In genomic region chr2:118976282-118976929, GRCm38 (mm10) we compare ENCODE assay signal across 8 mouse cellular contexts. TPM values are rescaled to one million over a fixed set of nuclear protein-coding genes. Genes with fewer than 3 reads are reported as not detected.
DNase-seq lines count a peak whose midpoint lies in the region; ATAC-seq lines count a peak whose summit lies in the region.

No protein-coding gene starts in this region.

- no peaks in the 10 kb centered on the region for H3K36me3 ChIP-seq in hindbrain, embryonic 16.5 days (ENCODE audit: control insufficient read depth, insufficient read depth, low read length)

- H3K27me3 ChIP-seq in hindbrain, embryonic 16.5 days (replicated peaks; ENCODE audit: control insufficient read depth, insufficient read depth, low read length): peaks cover 10% of the 10 kb centered on the region

- DNase-seq in ZHBTc4 (ENCODE audit: low read depth, low spot score): peak; percentile 94
- DNase-seq in cerebellum, postnatal 4 days (ENCODE audit: low spot score in 2 of 2): peak; percentile 73 to 85
- peak; percentile 88 for DNase-seq in gastrocnemius, adult 18-20 months (ENCODE audit: low spot score)
- peak; percentile 81 to 83 for DNase-seq in left cerebral cortex, adult 18-20 months (ENCODE audit: low spot score in 2 of 2)
- DNase-seq in lung, postnatal 4 days: peak; percentile 89 to 93
- peak; percentile 90 for DNase-seq in retina, postnatal 1 day
- peak; percentile 96 for DNase-seq in thymus, postnatal 4 days

- peak overlapping the region; percentile 92 for H3K4me2 ChIP-seq in hindbrain, embryonic 16.5 days (ENCODE audit: low read length)

- peak; percentile 90 for ATAC-seq in hindbrain, embryonic 16.5 days

- 1% methylated on average over 55 of the region's 57 CpGs for WGBS in hindbrain, embryonic 16.5 days

- H3K4me1 ChIP-seq in hindbrain, embryonic 16.5 days (ENCODE audit: control insufficient read depth, insufficient read depth, low read depth, low read length): peaks cover 5% of the 10 kb centered on the region

- H3K4me3 ChIP-seq in hindbrain, embryonic 16.5 days (ENCODE audit: low read length): peak overlapping the region; percentile 61

- H3K9me3 ChIP-seq in hindbrain, embryonic 16.5 days (ENCODE audit: control insufficient read depth, low read length): no peaks in the 10 kb centered on the region

- H3K27ac ChIP-seq in hindbrain, embryonic 16.5 days (ENCODE audit: low read depth, low read length): peak overlapping the region; percentile 69

- H3K9ac ChIP-seq in hindbrain, embryonic 16.5 days (ENCODE audit: low read depth, low read length): peak overlapping the region; percentile 81

RNA-seq across cellular contexts. Expression of gene Chst14, which starts 50.1 kb away (rescaled TPM):
- total RNA-seq in gastrocnemius, adult 18-20 months (2021): 1 to 10 TPM; 1.7 to 2.3 TPM
- 5.3 and 7.3 TPM in 2 replicates for polyA plus RNA-seq in hindbrain, embryonic 16.5 days (2015; fragmentation: Nextera tagmentation; extraction: Ambion mirVana)
- 1 to 10 TPM; 1.8 to 2.9 TPM for total RNA-seq in left cerebral cortex, adult 18-20 months (2021)

RNA-seq across cellular contexts. Expression of gene Ccdc32, which starts 52.8 kb away (rescaled TPM):
- total RNA-seq in gastrocnemius, adult 18-20 months (2021): 1 to 10 TPM; 3.6 to 3.9 TPM
- polyA plus RNA-seq in hindbrain, embryonic 16.5 days (2015; fragmentation: Nextera tagmentation; extraction: Ambion mirVana): 41.7 and 44.1 TPM in 2 replicates
- total RNA-seq in left cerebral cortex, adult 18-20 months (2021): 10 to 100 TPM; 47.4 to 48.4 TPM

RNA-seq across cellular contexts. Expression of gene Rpusd2, which starts 58.2 kb away (rescaled TPM):
- 1 to 10 TPM; 2.5 to 3.2 TPM for total RNA-seq in gastrocnemius, adult 18-20 months (2021)
- polyA plus RNA-seq in hindbrain, embryonic 16.5 days (2015; fragmentation: Nextera tagmentation; extraction: Ambion mirVana): 3.7 and 4.1 TPM in 2 replicates
- total RNA-seq in left cerebral cortex, adult 18-20 months (2021): 1 to 10 TPM; 8.5 to 8.9 TPM

Comparison
In these comparisons a context has a peak if more than half of its experiments do, and no peak if none do; other contexts are left out.
1. Peak in every context shown above with its lines: DNase-seq, ATAC-seq, H3K4me3 ChIP-seq and H3K27ac ChIP-seq.
2. RNA of gene Ccdc32, which starts 52.8 kb away (total RNA-seq): 47.4 to 48.4 TPM in left cerebral cortex, adult 18-20 months; 3.6 to 3.9 TPM in gastrocnemius, adult 18-20 months; every median in the first group is over 4 times any median in the second.